Mouse (Mus musculus) c-Kit-negative CD71-positive TER-119-positive erythroid progenitor cells, embryonic 14.5 days (primary cell): ENCODE measurements at regions not wholly inside any gene's neighbourhood (a gene's known extent, or its start where the extent isn't known, plus 50 kb on each side); places are given as distances from the start of the nearest gene placed in this dataset.

Experiments used
- DNase-seq: peaks from one replicate; pipeline ENCODE4 v3.0.0-alpha.2; 2013; ENCODE audit warnings: low read depth, low spot score

DNA sequence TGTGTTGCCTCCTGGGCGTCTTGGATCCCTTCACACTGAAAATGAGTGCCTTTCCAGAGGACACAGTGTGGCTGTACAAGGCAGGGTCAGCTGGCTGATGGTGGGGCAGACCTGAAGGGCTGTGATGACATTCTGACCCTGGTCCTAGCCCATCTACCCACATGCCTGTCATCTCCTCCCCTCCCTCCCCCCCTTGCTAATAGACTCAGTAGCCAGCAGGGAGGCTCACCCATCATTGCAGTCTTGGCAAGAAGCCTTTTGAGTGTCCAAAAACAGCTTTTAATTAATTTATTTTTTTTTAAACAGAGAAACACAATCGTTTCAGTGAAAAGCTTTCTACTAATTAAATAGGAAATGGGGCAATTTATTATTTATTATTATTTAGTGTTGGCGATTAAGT, 67.0 kb upstream of the Ssx2ip start:
- DNase-seq = no peak

GRCm38 (mm10) chr3:146337861-146338281, 66.6 kb upstream of the Ssx2ip start:
- DNase-seq = no peak

DNA sequence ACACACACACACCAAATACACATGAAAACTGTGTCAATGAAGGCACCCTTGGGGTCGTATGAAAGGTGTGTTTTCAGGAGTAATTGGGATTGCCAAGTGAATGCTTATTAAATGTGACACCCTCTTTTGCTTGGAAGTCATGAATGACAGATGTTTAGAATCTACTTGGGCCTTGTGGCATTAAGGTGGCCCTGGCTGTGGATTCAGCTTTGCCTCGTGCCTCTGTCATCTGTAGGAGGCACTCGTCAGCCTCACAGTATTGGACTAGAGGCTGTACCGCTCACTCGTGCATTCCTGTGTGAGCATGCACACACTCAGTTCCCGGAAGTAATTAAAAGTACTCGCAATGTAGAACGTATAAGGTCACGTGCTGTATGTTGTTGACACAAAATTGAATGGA, 66.0 kb upstream of the Ssx2ip start:
- no peak for DNase-seq

- no peak for DNase-seq
These were observed 64.0 kb upstream of the Ssx2ip start for GRCm38 (mm10) chr3:146340316-146341055.

DNA sequence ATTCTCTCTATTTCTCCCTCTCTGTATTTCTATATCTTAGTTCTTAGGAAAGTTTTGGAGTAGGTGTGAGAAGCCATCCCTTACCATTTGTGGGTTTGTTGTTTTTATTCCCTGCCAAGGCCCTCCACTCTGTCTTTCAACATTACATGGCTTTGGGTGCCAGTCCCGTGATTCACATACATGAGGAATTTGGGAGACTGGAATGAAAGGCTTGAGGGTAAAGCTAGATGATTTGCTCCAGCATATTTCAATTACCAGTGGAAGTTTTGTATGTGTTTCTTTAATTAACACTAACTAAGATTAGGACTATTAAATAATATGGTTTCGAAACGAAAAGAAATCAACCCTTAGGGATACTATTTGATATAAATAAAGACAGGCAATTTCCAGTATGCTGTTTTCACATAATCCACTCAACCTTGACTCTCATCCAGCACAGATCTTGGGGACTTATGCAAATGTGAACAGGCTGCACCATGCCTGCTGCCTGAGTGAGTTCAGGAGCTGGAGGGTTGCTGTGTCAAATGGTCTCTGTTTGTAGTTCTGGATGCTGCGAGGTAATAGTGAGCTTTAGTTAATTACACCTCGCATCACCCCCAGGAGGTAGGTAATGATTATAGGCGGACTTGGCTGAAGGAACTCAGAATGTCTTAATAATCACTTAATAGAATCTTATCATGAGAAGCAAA, 62.6 kb upstream of the Ssx2ip start:
- DNase-seq = no peak

DNA sequence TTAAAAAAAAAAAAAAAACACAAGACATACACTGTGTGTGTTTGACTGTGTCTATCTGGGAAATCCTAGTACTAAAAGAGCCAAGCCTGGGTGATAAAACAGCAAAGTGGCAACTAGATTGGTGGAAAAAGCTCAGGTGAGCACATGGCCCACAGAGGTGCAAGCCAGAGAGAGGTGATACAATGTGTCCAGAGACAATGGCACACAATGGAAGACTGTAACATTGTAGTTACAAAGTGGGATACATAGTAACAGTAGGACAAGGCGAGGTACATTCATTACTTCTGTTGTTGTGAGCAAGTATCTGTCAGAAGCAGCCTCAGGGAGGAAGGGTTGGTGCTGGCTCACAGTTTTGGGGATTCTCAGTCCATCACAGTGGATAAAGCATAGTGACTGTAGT, 61.7 kb upstream of the Ssx2ip start:
- DNase-seq = no peak

GRCm38 (mm10) chr3:146343649-146344401, 60.6 kb upstream of the Ssx2ip start:
- peak; percentile 48 for DNase-seq

- DNase-seq = no peak
These were observed 59.9 kb upstream of the Ssx2ip start for GRCm38 (mm10) chr3:146344402-146345025.

DNA sequence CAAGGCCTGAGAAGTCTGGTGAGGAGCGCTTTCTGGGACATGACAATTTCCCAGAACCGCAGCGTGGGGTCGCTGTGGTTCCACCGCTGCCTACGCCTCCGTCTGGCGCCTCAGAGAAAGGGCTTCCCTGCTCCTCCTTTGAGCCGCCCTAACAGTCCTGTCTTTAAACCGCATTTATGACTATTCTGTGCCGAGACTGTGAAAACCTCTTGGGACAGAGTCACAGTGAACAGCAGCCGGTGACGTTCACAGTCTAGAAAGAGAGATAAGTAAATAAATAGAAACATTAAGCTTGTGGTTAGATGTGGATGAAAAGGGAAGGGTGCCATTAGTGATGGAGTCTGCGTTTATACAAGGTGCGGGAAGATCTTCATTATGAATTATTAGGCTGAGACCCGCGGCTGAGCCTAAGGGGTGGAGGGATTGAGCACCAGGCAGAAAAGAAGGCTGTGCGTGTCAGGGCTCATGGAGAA, 59.1 kb upstream of the Ssx2ip start:
- DNase-seq = peak; percentile 54

- no peak for DNase-seq
These were observed 58.5 kb upstream of the Ssx2ip start for GRCm38 (mm10) chr3:146345946-146346345.

GRCm38 (mm10) chr3:146347311-146347710, 57.1 kb upstream of the Ssx2ip start:
- no peak for DNase-seq

DNA sequence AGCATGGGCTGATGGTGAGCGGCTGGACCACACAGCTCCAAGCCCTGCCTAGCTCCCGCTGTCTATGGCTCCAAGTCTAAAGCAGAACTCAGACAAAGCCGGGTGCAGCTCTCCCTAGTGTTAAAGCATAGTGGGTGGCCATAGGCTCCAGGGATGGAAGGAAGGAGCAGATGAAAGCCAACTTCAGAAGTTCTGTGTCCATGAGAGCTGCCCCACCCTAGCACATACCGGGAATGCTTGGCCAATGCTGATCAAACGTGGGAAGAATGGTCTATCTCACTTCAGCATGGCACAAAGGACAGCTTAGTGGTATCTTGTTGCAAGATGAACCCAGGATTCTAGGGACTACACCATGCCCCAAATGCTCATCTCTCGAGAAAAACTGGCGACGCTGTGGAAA, 55.5 kb upstream of the Ssx2ip start:
- no peak for DNase-seq

GRCm38 (mm10) chr3:146349393-146349792, 55.0 kb upstream of the Ssx2ip start:
- no peak for DNase-seq

DNA sequence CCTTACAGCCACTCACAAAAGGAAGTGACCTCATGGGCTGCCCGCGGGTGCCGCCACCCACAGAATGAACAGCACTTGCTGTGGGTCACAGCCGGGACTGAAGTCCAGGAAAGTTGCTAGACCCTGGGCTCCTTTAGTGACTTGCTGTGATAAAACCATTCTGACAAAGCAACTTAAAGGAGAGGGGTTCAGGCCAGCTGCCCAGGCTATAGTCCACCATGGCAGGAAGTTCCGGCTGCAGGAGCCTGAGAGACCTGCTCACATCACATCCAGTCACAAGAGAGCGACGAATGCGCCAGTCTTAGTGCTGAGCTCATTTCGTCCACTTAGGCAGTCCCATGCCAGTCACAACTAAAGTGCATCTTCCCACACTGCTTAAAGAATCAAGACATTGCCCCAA, 54.3 kb upstream of the Ssx2ip start:
- no peak for DNase-seq

GRCm38 (mm10) chr3:146351468-146351867, 53.0 kb upstream of the Ssx2ip start:
- no peak for DNase-seq

GRCm38 (mm10) chr3:146352187-146352586, 52.3 kb upstream of the Ssx2ip start:
- no peak for DNase-seq

DNA sequence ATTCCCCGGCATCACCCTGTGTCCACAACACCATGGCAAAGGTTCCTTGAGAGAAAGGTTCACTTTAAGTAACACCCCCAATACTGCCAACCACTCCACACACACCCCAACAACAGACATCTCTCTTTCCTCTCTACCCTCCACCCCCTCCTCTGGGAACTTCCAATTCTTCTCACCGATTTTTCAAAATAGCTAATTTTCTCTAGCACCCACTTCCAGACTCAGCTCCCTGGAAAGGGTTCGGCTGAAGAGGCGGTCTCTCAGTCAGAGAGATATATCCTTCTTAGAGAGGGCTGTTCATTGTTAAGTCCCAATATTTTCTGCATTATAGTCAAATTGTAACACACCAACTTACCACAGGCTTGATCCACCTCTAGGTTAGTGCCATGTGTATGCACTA, 50.5 kb upstream of the Ssx2ip start:
- DNase-seq = no peak
